Mouse (Mus musculus): Measurements from ENCODE around the gene 1810043G02Rik. TPM values are rescaled to one million over a fixed set of nuclear protein-coding genes. Genes with fewer than 3 reads are reported as not detected.
"Not testable (repeated sequence)": the region's sequence is repeated elsewhere in the genome, so short reads cannot be mapped to it uniquely, and the experiment has no call there.

Gene 1810043G02Rik
- polyA plus RNA-seq, 1 experiment = 14.6 TPM

GRCm38 (mm10) chr10:78018797-78019203 lies 40.5 kb downstream of the 1810043G02Rik start:
- peaks cover 13% of the 10 kb centered on the region for H3K27me3 ChIP-seq (ENCODE audit: control insufficient read depth, insufficient read depth, insufficient read length)
- H3K4me3 ChIP-seq (ENCODE audit: insufficient read depth, poor library complexity, severe bottlenecking) = no peak overlapping the region
- no peak overlapping the region for H3ac ChIP-seq (ENCODE audit: control insufficient read depth, insufficient read length, low read depth)
- no peaks in the 10 kb centered on the region for H3K36me3 ChIP-seq (ENCODE audit: control insufficient read depth, insufficient read depth)
- TF ChIP-seq CEBPB (IDR thresholded peaks at IDR 0.05; ENCODE audit: low read depth) (no peak), MYOD1 (IDR thresholded peaks at IDR 0.05; ENCODE audit: control insufficient read depth, insufficient read length, low read depth) (no peak), USF1 (IDR thresholded peaks at IDR 0.05; ENCODE audit: low read depth) (no peak), MYOG (IDR thresholded peaks at IDR 0.05; ENCODE audit: control insufficient read depth, extremely low read depth, insufficient read length) (no peak), FOSL1 (IDR thresholded peaks at IDR 0.05; ENCODE audit: insufficient read depth, low read length, poor library complexity, severe bottlenecking) (no peak), CTCF (IDR thresholded peaks at IDR 0.05; ENCODE audit: control insufficient read depth, insufficient read depth, insufficient read length) (peak; percentile 90)
- H3K79me2 ChIP-seq (ENCODE audit: control insufficient read depth, insufficient read depth) = no peaks in the 10 kb centered on the region
- no peaks in the 10 kb centered on the region for H3K79me3 ChIP-seq (ENCODE audit: low read depth)

DNA sequence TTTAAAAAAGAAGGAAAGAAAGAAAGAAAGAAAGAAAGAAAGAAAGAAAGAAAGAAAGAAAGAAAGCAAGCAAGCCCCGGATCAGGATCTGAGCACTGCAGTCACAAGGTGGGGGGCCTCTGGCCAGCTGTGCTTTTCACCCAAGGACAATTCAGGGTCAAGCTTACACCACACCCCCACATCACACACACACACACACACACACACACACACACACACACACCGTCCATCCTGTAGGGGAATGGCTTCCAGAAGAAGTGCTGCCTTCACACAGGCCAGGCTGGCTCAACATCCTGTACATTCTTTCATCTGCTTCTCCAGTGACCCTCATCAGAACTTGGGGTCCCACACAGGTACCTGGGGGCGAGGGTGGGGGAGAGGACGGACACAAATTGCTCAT lies 41.0 kb downstream of the 1810043G02Rik start:
- Histone ChIP-seq H3ac (ENCODE audit: control insufficient read depth, insufficient read length, low read depth) (no peak overlapping the region), H3K36me3 (ENCODE audit: control insufficient read depth, insufficient read depth) (no peaks in the 10 kb centered on the region), H3K79me3 (ENCODE audit: low read depth) (no peaks in the 10 kb centered on the region), H3K27me3 (ENCODE audit: control insufficient read depth, insufficient read depth, insufficient read length) (peaks cover 13% of the 10 kb centered on the region), H3K79me2 (ENCODE audit: control insufficient read depth, insufficient read depth) (no peaks in the 10 kb centered on the region), H3K4me3 (ENCODE audit: insufficient read depth, poor library complexity, severe bottlenecking) (no peak overlapping the region)
- no peak for TF ChIP-seq MYOD1 (IDR thresholded peaks at IDR 0.05; ENCODE audit: control insufficient read depth, insufficient read length, low read depth)
- no peak for TF ChIP-seq CTCF (IDR thresholded peaks at IDR 0.05; ENCODE audit: control insufficient read depth, insufficient read depth, insufficient read length)
- TF ChIP-seq FOSL1 (IDR thresholded peaks at IDR 0.05; ENCODE audit: insufficient read depth, low read length, poor library complexity, severe bottlenecking) = no peak
- TF ChIP-seq MYOG (IDR thresholded peaks at IDR 0.05; ENCODE audit: control insufficient read depth, extremely low read depth, insufficient read length) = no peak

GRCm38 (mm10) chr10:78019984-78020383 lies 41.7 kb downstream of the 1810043G02Rik start:
- peaks cover 13% of the 10 kb centered on the region for H3K27me3 ChIP-seq (ENCODE audit: control insufficient read depth, insufficient read depth, insufficient read length)
- H3ac ChIP-seq (ENCODE audit: control insufficient read depth, insufficient read length, low read depth) = not testable (repeated sequence)

GRCm38 (mm10) chr10:78025453-78025852 lies 47.1 kb downstream of the 1810043G02Rik start:
- H3K36me3 ChIP-seq (ENCODE audit: control insufficient read depth, insufficient read depth); H3K79me2 ChIP-seq (ENCODE audit: control insufficient read depth, insufficient read depth); H3K4me3 ChIP-seq (ENCODE audit: insufficient read depth, poor library complexity, severe bottlenecking); H3K27me3 ChIP-seq (ENCODE audit: control insufficient read depth, insufficient read depth, insufficient read length); H3ac ChIP-seq (ENCODE audit: control insufficient read depth, insufficient read length, low read depth); H3K79me3 ChIP-seq (ENCODE audit: low read depth): not testable (repeated sequence)

More at GRCm38 (mm10) chr10:78019984-78020383, 41.7 kb downstream of the 1810043G02Rik start:
- not testable (repeated sequence) for H3K79me3 ChIP-seq (ENCODE audit: low read depth); H3K4me3 ChIP-seq (ENCODE audit: insufficient read depth, poor library complexity, severe bottlenecking); H3K36me3 ChIP-seq (ENCODE audit: control insufficient read depth, insufficient read depth); H3K79me2 ChIP-seq (ENCODE audit: control insufficient read depth, insufficient read depth)

GRCm38 (mm10) chr10:78028129-78028528 lies 49.8 kb downstream of the 1810043G02Rik start:
- TF ChIP-seq CTCF (IDR thresholded peaks at IDR 0.05; ENCODE audit: control insufficient read depth, insufficient read depth, insufficient read length) = peak; percentile 37
- no peak for TF ChIP-seq MYOD1 (IDR thresholded peaks at IDR 0.05; ENCODE audit: control insufficient read depth, insufficient read length, low read depth)
- TF ChIP-seq CEBPB (IDR thresholded peaks at IDR 0.05; ENCODE audit: low read depth) = no peak
- TF ChIP-seq MAX (IDR thresholded peaks at IDR 0.05) = no peak
- no peaks in the 10 kb centered on the region for H3K79me3 ChIP-seq (ENCODE audit: low read depth)

GRCm38 (mm10) chr10:78029080-78029479 lies 50.8 kb downstream of the 1810043G02Rik start:
- Histone ChIP-seq H3K79me2 (ENCODE audit: control insufficient read depth, insufficient read depth) (no peaks in the 10 kb centered on the region), H3ac (ENCODE audit: control insufficient read depth, insufficient read length, low read depth) (no peak overlapping the region), H3K27me3 (ENCODE audit: control insufficient read depth, insufficient read depth, insufficient read length) (peaks cover 7% of the 10 kb centered on the region), H3K79me3 (ENCODE audit: low read depth) (no peaks in the 10 kb centered on the region), H3K36me3 (ENCODE audit: control insufficient read depth, insufficient read depth) (no peaks in the 10 kb centered on the region), H3K4me3 (ENCODE audit: insufficient read depth, poor library complexity, severe bottlenecking) (no peak overlapping the region)
- TF ChIP-seq CEBPB (IDR thresholded peaks at IDR 0.05; ENCODE audit: low read depth) (no peak), MYOG (IDR thresholded peaks at IDR 0.05; ENCODE audit: control insufficient read depth, extremely low read depth, insufficient read length) (no peak), USF1 (IDR thresholded peaks at IDR 0.05; ENCODE audit: low read depth) (no peak), MYOD1 (IDR thresholded peaks at IDR 0.05; ENCODE audit: control insufficient read depth, insufficient read length, low read depth) (no peak), MAX (IDR thresholded peaks at IDR 0.05) (no peak), FOSL1 (IDR thresholded peaks at IDR 0.05; ENCODE audit: insufficient read depth, low read length, poor library complexity, severe bottlenecking) (no peak), CTCF (IDR thresholded peaks at IDR 0.05; ENCODE audit: control insufficient read depth, insufficient read depth, insufficient read length) (no peak)

More at GRCm38 (mm10) chr10:78028129-78028528, 49.8 kb downstream of the 1810043G02Rik start:
- Histone ChIP-seq H3ac (ENCODE audit: control insufficient read depth, insufficient read length, low read depth) (no peak overlapping the region), H3K36me3 (ENCODE audit: control insufficient read depth, insufficient read depth) (no peaks in the 10 kb centered on the region), H3K79me2 (ENCODE audit: control insufficient read depth, insufficient read depth) (no peaks in the 10 kb centered on the region), H3K4me3 (ENCODE audit: insufficient read depth, poor library complexity, severe bottlenecking) (no peak overlapping the region), H3K27me3 (ENCODE audit: control insufficient read depth, insufficient read depth, insufficient read length) (peaks cover 6% of the 10 kb centered on the region)
